Mouse (Mus musculus) heart, postnatal 4 days (tissue): Measurements from ENCODE around the gene A630089N07Rik. TPM values are rescaled to one million over a fixed set of nuclear protein-coding genes. Genes with fewer than 3 reads are reported as not detected.

Source experiments
- DNase-seq: peaks from one replicate; pipeline ENCODE4 v3.0.0; 2021
- total RNA-seq, 2 experiments: library from RNA; stranded (reverse); gene quantifications; 2 replicates each; pipeline ENCODE4 v1.2.3; 2021

The A630089N07Rik gene
- total RNA-seq, 2 experiments from 2014 or later = 4.4 to 5.0 TPM

- DNase-seq = no peak
Measured at GRCm38 (mm10) chr16:97961381-97962150, 120.7 kb downstream of the A630089N07Rik start.

- no peak for DNase-seq
Measured at GRCm38 (mm10) chr16:97960348-97960747, 121.9 kb downstream of the A630089N07Rik start.

- DNase-seq = no peak
Measured at GRCm38 (mm10) chr16:97958401-97958973, 123.8 kb downstream of the A630089N07Rik start.

- peak; percentile 59 for DNase-seq
Measured at GRCm38 (mm10) chr16:97957626-97958025, 124.6 kb downstream of the A630089N07Rik start.

GRCm38 (mm10) chr16:97956011-97956410 is 126.2 kb downstream of the A630089N07Rik start:
- no peak for DNase-seq

- no peak for DNase-seq
Measured at GRCm38 (mm10) chr16:97953300-97953699, 128.9 kb downstream of the A630089N07Rik start.

- no peak for DNase-seq
Measured at GRCm38 (mm10) chr16:97952801-97953200, 129.4 kb downstream of the A630089N07Rik start.

GRCm38 (mm10) chr16:97952371-97952770 is 129.9 kb downstream of the A630089N07Rik start:
- DNase-seq = no peak

Other genes starting within 250 kb of the A630089N07Rik start
- 1 to 10 TPM; 5.1 to 7.1 TPM for gene Prdm15, start 230.6 kb downstream of the A630089N07Rik start, total RNA-seq
- 10 to 100 TPM; 20.6 to 21.4 TPM for gene C2cd2, start 119.9 kb downstream of the A630089N07Rik start, total RNA-seq
- gene Zbtb21, start 119.8 kb downstream of the A630089N07Rik start, total RNA-seq = 10 to 100 TPM; 17.1 to 18.2 TPM
- gene B230307C23Rik, start 85.1 kb downstream of the A630089N07Rik start, total RNA-seq = 10 to 100 TPM in 1 of 2 experiments, 1 to 10 TPM in 1; 8.1 to 13.2 TPM